Mouse (Mus musculus) embryo, embryonic 9.5 days (tissue): ENCODE results near the gene AC109138.7.
"Not testable (repeated sequence)": the region's sequence is repeated elsewhere in the genome, so short reads cannot be mapped to it uniquely, and the experiment has no call there.

ENCODE experiments used
- DNase-seq: peaks from one replicate; pipeline ENCODE4 v3.0.0-alpha.2; 2017; ENCODE audit errors: extremely low spot score

The AC109138.7 gene

DNA sequence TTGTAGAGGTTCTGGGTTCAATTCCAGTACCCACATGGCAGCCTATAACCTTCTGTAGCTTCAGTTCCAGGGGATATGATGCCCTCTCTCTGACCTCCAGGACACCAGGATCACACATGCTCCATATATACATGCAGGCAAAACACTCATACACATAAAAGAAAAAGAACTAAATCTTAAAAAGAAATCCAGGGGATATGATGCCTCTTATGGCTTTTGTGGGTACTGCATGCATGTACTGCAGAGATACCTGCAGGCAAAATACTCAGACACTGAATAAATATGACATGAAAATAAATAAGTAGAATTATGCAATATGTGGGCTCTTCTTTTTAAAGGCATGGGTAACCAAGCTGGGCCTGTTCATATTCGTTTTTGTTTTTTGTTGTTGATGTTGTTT, 32.9 kb downstream of the AC109138.7 start:
- no peak for DNase-seq

DNA sequence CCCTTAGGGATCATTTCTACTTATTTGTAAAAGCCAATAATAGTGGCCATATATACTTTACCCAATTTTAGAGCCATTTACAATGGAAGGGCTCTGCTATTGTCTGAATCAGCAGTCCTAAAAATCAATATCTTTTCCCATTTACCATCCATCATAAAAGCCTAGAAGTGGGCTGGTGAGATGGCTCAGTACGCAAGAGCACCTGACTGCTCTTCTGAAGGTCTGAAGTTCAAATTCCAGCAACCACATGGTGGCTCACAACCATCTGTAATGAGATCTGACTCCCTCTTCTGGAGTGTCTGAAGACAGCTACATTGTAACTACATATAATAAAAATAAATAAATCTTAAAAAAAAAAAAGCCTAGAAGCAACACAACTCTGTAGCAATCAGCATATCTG, 34.5 kb downstream of the AC109138.7 start:
- DNase-seq, result not testable (repeated sequence)

DNA sequence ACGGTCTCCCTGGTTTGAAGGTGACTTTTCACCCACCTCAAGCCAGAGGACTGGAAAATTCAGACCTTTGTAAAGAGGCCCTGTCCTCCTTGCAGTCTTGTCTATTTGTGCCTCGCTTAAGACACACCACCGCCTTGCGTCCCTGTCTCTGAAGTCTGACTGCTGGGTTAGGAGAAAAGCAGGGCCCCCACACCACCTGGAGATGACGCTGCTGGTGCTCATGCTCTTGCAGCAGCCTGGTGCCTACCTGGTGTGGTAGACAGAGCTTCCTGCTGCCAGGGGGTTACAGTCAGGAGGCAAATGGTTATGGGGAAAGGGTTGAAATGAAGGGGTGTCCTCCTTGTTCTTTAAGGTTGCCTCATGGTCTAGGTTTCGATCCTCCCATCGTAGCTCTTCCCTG, 40.1 kb downstream of the AC109138.7 start:
- DNase-seq, result no peak

DNA sequence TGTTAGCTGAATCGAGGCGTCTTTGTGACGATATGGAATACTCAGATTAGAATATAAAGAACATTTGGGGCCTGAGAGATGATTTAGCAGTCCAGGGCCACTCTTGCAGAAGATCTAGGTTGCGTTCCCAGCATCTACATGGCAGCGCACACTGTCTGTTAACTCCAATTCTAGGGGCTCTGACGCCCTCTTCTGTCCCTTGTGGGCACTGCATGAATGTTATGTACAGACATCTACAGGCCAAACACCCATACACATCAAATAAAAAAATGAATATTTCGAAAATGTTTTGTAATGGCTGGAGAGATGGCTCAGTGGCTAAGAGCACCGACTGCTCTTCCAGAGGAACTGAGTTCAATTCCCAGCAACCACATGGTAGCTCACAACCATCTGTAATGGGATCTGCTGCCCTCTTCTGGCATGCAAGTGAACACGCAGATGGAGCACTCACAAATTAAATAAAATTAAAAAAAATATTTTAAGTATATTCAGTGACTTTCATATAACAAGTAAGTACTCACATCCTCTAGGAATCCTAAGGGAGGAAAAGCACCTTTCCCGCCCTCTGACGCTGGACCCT, 41.5 kb downstream of the AC109138.7 start:
- no peak for DNase-seq

DNA sequence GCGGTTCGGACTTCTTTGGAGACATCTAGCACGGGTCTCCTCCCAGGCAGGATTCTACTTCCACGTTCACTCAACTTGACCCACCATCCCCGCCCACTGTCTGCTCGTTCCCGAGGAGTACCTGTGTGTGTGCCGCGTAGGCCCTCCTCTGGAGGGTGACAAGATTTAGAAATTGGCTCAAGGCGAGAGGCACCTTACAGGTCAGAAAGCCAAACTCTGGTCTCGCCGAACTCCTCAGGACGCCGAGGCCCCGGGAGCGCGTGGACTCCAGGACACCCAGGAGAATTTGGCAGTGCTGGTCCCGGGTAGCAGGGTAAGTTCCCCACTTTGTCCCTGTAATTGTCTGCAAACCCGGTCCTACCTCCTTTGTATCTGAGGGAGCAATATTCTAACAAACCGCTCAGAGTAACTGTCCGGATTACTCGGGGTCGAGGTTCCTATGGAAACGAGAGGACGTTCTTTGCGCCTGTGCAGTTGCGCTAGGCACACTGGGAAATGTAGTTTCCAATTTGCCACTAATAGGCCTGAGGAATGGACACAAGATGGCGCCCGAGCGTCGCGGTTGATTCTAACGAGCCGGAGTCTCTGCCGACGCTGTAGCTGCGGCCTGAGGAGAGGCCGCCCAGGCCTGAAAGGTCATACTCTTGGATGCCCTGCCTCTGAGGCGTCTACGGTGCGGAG, 43.2 kb downstream of the AC109138.7 start:
- peak; percentile 90 for DNase-seq

DNA sequence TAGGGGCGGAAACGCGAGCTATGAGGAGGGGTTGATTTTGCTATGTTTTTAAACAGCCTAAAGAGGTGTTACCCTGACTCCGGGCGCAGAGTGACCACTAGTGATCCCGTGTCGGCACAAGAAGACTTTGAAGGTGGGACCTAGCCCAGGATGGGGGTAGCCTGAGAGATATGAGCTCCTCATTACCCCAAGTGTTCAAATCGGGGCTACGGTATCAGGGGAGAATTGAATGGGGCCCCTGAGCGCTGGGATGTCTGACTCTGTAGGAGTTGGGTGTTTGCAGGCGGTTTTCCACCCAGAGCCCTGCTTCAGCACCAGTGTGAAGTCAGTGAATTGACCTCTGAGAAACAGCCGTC, 43.7 kb downstream of the AC109138.7 start:
- no peak for DNase-seq

DNA sequence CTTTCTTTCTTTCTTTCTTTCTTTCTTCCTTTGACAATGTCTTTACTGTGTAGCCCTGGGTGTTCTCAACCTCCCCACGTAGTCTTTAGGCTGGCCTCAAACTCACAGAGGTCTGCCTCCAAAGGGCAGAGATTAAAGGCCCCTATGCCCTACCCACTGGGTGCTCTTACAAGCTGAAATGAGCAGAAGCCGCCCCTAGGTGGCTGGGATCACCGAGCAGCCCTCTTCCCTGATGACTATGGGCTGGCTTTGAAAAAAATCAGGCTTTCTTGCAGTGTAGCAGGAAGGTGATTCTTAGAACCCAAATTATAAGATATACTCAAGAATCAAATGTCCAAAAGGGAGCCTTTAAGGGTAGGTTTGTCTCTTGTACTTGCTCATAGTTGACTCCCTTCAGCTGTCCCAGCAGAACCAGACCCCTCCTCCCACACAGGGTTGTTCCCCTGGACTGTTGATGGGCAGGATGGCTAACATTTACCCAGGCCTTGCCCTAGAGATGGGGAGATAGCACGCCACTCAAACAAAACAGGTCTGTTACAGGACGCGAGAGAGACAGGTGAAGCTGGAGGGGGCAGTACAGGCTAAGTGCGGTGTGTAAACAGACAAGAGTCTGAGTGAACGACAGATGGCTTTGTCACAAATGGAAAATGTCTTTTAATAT, 47.0 kb downstream of the AC109138.7 start:
- no peak for DNase-seq

DNA sequence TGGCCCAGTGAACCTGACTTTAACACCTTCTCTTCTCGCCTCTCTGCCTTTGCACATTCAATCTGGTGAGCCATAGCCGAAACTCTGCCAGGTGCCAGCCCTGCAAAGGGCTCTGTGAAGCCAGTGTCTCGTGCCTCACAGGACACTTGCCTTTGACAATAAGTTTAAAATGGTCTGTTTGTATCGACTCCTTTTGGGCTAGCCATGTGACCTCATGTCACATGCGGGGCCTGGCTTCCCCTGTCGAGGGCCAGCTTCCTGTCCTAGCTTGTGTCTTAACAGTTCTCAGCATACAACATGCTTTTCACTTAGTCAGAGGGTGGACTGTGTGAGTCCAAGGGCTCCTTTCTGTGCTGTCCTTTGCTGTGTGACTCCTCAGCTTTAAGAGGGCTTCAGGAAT, 48.6 kb downstream of the AC109138.7 start:
- no peak for DNase-seq

DNA sequence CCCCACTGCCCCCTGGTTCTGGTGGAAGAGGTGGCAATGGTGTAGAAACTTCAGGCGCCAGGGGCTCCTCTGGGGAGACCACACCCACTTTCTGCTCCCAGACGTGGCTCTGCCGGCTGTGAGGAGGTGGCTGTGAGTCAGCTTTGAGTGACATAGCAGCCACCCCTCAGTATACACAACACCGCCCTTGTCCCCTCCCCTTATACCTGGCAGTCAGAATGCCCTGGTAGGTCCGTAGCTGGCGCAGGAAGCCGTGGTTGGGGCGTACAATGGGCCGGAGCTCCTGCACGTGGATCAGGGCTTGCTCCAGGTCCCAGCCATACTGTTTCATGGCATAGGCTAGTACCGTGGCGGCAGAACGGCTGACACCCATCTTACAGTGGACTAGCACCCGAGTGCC, 49.5 kb downstream of the AC109138.7 start:
- DNase-seq, result no peak

DNA sequence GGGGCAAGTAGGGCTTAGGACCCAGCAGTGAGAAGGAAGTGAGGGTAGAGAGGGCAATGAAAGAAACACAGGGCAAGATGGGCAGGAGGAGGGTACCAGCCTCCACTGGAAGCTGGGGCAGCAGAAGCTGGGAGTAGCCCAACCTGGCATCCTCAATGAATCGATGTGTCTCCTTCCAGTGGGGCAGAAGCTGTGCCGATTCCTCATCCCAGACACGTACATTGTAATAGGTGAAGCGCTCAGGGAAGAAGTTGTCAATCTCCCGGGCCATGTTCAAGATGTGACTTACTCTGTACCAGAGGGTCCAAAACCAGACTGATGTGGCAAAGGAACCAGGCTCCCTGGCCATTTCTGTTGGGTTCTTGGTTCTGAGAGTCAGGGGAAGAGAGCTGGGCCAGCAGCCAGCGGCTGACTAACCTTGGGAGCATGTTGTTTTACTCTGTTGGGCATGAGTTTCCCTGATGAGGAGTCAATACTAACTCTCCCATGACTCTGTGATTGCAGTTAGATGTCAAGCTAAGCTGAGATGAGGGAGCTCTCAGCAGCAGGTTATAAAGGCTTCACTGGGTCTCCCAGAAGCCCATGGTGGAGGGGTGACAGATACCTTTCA, 50.1 kb downstream of the AC109138.7 start:
- no peak for DNase-seq

DNA sequence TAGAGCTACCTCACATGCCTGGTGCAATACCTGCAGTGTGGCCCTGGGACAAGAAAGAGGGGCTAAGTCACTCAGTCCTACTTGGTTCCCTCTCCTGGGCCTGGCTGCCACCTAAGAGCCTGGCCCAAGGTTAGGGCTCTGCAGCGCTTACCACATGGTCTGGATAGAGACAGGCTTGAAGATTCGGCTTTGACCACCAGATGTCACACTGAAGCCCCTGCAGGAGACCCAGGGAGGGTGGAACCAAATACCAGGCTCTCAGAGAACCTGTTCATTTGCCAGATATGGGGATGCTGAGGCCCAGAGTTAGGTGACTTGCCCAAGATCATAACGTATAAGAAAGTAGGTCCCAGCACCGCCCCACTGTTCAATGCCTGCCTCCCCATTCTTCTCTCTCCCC, 51.8 kb downstream of the AC109138.7 start:
- no peak for DNase-seq

DNA sequence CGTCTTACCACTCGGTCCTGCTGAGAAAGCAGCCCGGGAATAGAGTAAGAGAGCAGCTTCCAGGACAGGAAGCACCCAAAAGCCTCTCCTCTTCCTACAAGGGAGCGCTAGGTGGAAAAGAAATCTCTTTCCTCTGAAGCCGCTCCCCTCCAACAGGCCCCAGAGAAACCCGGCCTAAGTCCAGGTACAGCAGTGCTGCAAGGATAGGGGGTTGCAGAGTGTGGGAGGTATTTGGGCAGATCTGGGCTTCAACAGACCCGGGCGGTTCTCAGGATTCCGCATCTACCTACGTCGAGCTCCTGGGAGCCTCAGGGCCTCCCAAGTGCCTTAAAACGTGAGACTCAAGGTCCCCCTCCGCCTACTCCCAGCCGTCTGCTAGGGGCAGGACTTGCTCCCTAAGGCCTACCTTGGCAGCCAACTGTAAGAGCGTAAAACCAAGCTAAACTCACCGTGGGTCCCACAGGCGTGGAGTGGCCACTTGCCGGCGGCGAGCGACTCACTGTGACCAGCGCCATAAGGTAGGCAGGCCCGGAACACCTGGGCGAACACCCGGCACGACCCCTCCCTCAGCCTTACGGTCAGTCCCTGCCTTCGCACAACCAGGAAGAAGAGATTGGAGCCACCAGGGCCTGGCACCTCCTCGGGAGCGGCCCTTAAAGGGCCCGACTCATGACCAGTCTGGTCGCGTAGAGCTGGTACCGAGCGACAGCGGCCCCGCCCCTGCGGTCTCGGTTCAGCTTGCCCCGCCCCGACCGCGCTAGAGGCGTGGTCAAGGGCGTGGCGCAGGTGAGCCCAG, 54.6 kb downstream of the AC109138.7 start, which contains the start of gene Ssh3:
Ssh3 (minus strand) TSS at position 615 of the 796 bp plus-strand sequence.
- DNase-seq, result peak; percentile 53

DNA sequence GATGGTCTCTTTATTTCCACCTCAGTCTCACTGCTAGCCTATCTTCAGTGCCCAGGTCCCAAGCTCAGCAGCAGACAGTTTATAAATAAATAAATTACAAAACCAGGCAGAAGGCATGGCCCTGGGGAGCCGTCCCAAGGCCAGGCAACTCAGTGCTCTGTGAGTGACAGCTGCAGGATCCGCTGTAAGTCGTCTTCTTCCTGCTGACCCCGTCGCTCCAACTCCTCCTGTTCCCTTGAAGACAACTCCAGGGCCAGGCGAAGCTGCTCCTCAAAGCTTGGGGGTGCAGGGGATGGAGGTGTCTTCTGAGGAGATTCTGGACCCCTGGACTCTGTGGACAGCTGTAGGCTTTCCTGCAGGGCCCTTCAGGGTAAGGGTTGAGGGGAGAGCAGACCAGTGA, 56.0 kb downstream of the AC109138.7 start:
- no peak for DNase-seq

DNA sequence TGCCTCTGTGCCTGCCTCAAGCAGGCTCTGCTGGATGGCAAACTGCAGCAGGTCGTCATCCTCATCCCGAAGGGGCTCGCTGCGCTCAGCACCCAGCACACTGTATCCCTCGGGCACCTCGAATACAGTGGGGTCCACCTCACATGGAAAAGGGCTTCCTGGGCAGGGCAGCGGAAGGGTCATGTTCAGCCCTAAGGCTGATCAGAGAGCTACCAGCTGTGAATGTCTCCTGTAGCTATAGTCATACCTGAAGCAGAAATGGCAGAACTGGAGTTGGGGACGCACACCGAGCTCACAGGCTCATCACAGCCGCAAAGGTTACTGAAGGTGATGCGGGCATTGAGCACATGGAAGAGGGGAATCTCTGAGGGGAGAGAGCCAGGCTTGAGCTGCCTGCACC, 56.8 kb downstream of the AC109138.7 start:
- DNase-seq, result no peak

DNA sequence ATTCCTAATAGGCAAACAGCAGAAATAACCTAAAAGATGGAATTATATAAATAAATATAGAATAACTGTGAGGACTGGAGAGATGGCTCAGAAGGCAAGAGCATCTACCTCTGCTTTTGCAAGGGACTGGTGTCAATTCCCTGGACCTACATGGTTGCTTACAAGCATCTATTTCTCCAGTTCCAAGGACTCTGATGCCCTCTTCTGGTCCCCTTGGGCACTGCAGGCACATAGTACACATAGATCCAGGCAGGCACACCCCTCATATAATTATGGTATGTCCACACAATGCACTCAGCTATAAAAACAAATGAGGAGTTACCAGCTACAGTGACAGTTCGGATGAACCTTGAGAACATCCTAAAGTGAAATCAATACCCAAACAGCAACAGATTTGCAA, 65.3 kb downstream of the AC109138.7 start:
- DNase-seq, result no peak

DNA sequence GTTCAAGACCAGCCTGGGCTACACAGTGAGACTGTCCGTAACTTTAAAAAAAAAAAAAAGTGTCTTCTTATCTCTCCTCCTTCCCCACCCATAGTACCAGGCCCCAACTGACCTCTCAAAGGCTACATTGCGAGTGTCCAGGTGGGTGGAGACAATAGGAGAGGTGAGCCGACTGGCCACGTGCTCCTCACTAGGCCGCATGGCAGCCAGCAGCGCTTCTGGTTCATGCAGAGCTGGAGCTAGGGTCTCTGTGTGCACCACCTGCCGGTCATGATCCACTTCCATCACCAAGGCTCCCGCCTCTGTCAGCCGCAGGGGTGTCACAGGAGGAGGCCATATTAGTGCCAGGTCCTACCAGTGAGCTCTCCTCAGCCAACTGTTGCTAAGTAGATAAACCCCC, 66.3 kb downstream of the AC109138.7 start:
- DNase-seq, result no peak
